Mouse (Mus musculus) MEL (cell line): ENCODE results near the gene Sik3. TPM values are rescaled to one million over a fixed set of nuclear protein-coding genes. Genes with fewer than 3 reads are reported as not detected.

Source experiments
- DNase-seq: peaks from one replicate; pipeline ENCODE4 v3.0.0; 2011; ENCODE audit warnings: low read depth, low spot score
- H3K27ac ChIP-seq: 2 replicates; pipeline ENCODE4 v1.5.1; 2012; ENCODE audit warnings: low read depth, mild to moderate bottlenecking, control low read depth, low read length, moderate library complexity; ENCODE audit not compliant: control insufficient read depth
- H3K27me3 ChIP-seq, 2 experiments: fragments of 150-350 bp in 1 of 2; sonication (generic) in 1 of 2; 2 replicates each; pipeline ENCODE4 v1.6.1; 2012; ENCODE audit warnings: low read length in 2 of 2, mild to moderate bottlenecking in 2 of 2, improper control_type of control experiment in 1 of 2, moderate library complexity in 1 of 2; ENCODE audit not compliant: insufficient read depth in 2 of 2, control insufficient read depth in 1 of 2
- H3K36me3 ChIP-seq, 2 experiments: 2 replicates each; pipeline ENCODE4 v1.6.1; 2012 to 2014; ENCODE audit warnings: low read length in 2 of 2, improper control_type of control experiment in 1 of 2, inconsistent platforms in 1 of 2, mild to moderate bottlenecking in 1 of 2; ENCODE audit not compliant: insufficient read depth in 2 of 2, control insufficient read depth in 1 of 2
- H3K4me1 ChIP-seq, 2 experiments: fragments of 150-350 bp in 1 of 2; sonication (generic) in 1 of 2; 2 replicates each; pipeline ENCODE4 v1.6.1; 2012; ENCODE audit warnings: low read length in 2 of 2, improper control_type of control experiment in 1 of 2, mild to moderate bottlenecking in 1 of 2; ENCODE audit not compliant: insufficient read depth in 2 of 2, control insufficient read depth in 1 of 2
- H3K4me3 ChIP-seq, 2 experiments: fragments of 150-350 bp in 1 of 2; sonication (generic) in 1 of 2; 2 replicates each; pipeline ENCODE4 v1.5.1; 2012; ENCODE audit warnings: low read depth in 2 of 2, low read length in 2 of 2, mild to moderate bottlenecking in 2 of 2, moderate library complexity in 2 of 2, control low read depth in 1 of 2, improper control_type of control experiment in 1 of 2; ENCODE audit not compliant: control insufficient read depth in 1 of 2, insufficient read depth in 1 of 2
- H3K79me2 ChIP-seq: 2 replicates; pipeline ENCODE4 v1.6.1; 2012; ENCODE audit warnings: mild to moderate bottlenecking, low read length, moderate library complexity; ENCODE audit not compliant: control insufficient read depth, poor library complexity, insufficient read depth
- H3K9ac ChIP-seq: 2 replicates; pipeline ENCODE4 v1.6.1; 2012; ENCODE audit warnings: low read depth, mild to moderate bottlenecking, control low read depth, low read length, moderate library complexity; ENCODE audit not compliant: control insufficient read depth, poor library complexity, severe bottlenecking
- H3K9me3 ChIP-seq: fragments of 150-350 bp; sonication (generic); replicated peaks from 2 replicates; pipeline ENCODE4 v1.6.1; 2012; ENCODE audit warnings: mild to moderate bottlenecking, low read length, improper control_type of control experiment, moderate library complexity; ENCODE audit not compliant: insufficient read depth
- BHLHE40 ChIP-seq: IDR thresholded peaks from 2 replicates; pipeline ENCODE4 v1.6.1; 2012; ENCODE audit warnings: low read depth, mild to moderate bottlenecking, inconsistent platforms, low read length, improper control_type of control experiment, borderline replicate concordance
- CHD2 ChIP-seq: IDR thresholded peaks from 2 replicates; pipeline ENCODE4 v1.6.1; 2011; ENCODE audit warnings: low read length, improper control_type of control experiment
- CTCF ChIP-seq, 3 experiments: IDR thresholded peaks in 2 of 3; conservative IDR thresholded peaks in 1 of 3; 2 replicates each; pipeline ENCODE4 v1.5.1; 2011 to 2012; ENCODE audit warnings: low read length in 3 of 3, low read depth in 2 of 3, mild to moderate bottlenecking in 2 of 3, improper control_type of control experiment in 1 of 3, inconsistent platforms in 1 of 3, mixed read lengths in 1 of 3, moderate library complexity in 1 of 3; ENCODE audit not compliant: control insufficient read depth in 1 of 3, insufficient read depth in 1 of 3, poor library complexity in 1 of 3, severe bottlenecking in 1 of 3
- E2F4 ChIP-seq: IDR thresholded peaks from 2 replicates; pipeline ENCODE4 v1.6.1; 2011; ENCODE audit warnings: low read depth, low read length, improper control_type of control experiment, borderline replicate concordance
- ELF1 ChIP-seq: IDR thresholded peaks from 2 replicates; pipeline ENCODE4 v1.6.1; 2014; ENCODE audit warnings: low read depth, mild to moderate bottlenecking, inconsistent platforms, low read length, improper control_type of control experiment, moderate library complexity
- GABPA ChIP-seq: IDR thresholded peaks from 2 replicates; pipeline ENCODE4 v1.6.1; 2012; ENCODE audit warnings: low read depth, mild to moderate bottlenecking, inconsistent platforms, low read length, improper control_type of control experiment, moderate library complexity
- GATA1 ChIP-seq: IDR thresholded peaks from 2 replicates; pipeline ENCODE4 v1.6.1; 2011; ENCODE audit warnings: low read depth, low read length, improper control_type of control experiment
- HCFC1 ChIP-seq: IDR thresholded peaks from 2 replicates; pipeline ENCODE4 v1.6.1; 2012; ENCODE audit warnings: low read depth, mild to moderate bottlenecking, inconsistent platforms, low read length, improper control_type of control experiment, moderate library complexity
- JUND ChIP-seq: IDR thresholded peaks from 2 replicates; pipeline ENCODE4 v1.6.1; 2011; ENCODE audit warnings: low read depth, mild to moderate bottlenecking, improper control_type of control experiment, low read length
- KAT2A ChIP-seq: conservative IDR thresholded peaks from 2 replicates; pipeline ENCODE4 v1.6.1; 2012; ENCODE audit warnings: low read depth, low read length, improper control_type of control experiment, inconsistent platforms
- MAFK ChIP-seq: IDR thresholded peaks from 2 replicates; pipeline ENCODE4 v1.6.1; 2011; ENCODE audit warnings: low read depth, mild to moderate bottlenecking, low read length, improper control_type of control experiment, borderline replicate concordance
- MEF2A ChIP-seq: IDR thresholded peaks from 2 replicates; pipeline ENCODE4 v1.6.1; 2014; ENCODE audit warnings: low read depth, mild to moderate bottlenecking, inconsistent platforms, low read length, improper control_type of control experiment; ENCODE audit not compliant: poor library complexity, insufficient replicate concordance, severe bottlenecking; ENCODE audit errors: extremely low read depth
- POLR2A ChIP-seq, 2 experiments: IDR thresholded peaks; 2 replicates each; pipeline ENCODE4 v1.6.1; 2011 to 2012; ENCODE audit warnings: low read length in 2 of 2, mild to moderate bottlenecking in 2 of 2, control low read depth in 1 of 2, improper control_type of control experiment in 1 of 2, low read depth in 1 of 2, moderate library complexity in 1 of 2; ENCODE audit not compliant: control insufficient read depth in 1 of 2, insufficient read depth in 1 of 2, poor library complexity in 1 of 2
- POLR2AphosphoS5 ChIP-seq: IDR thresholded peaks from 2 replicates; pipeline ENCODE4 v1.6.1; 2012; ENCODE audit warnings: low read depth, borderline replicate concordance, mild to moderate bottlenecking, inconsistent platforms, low read length, moderate library complexity, mixed read lengths
- RAD21 ChIP-seq: IDR thresholded peaks from 2 replicates; pipeline ENCODE4 v1.6.1; 2011; ENCODE audit warnings: mild to moderate bottlenecking, low read depth, low read length, improper control_type of control experiment
- RCOR1 ChIP-seq: IDR thresholded peaks from 2 replicates; pipeline ENCODE4 v1.6.1; 2012; ENCODE audit warnings: low read depth, mild to moderate bottlenecking, inconsistent platforms, low read length, improper control_type of control experiment
- SIN3A ChIP-seq: IDR thresholded peaks from 2 replicates; pipeline ENCODE4 v1.6.1; 2012; ENCODE audit warnings: low read length, improper control_type of control experiment, inconsistent platforms
- TAL1 ChIP-seq: IDR thresholded peaks from 2 replicates; pipeline ENCODE4 v1.6.1; 2012; ENCODE audit warnings: mild to moderate bottlenecking, inconsistent platforms, low read length, moderate library complexity, mixed read lengths
- TBP ChIP-seq: IDR thresholded peaks from 2 replicates; pipeline ENCODE4 v1.8.0; 2011; ENCODE audit warnings: low read depth, low read length, improper control_type of control experiment
- TCF12 ChIP-seq: IDR thresholded peaks from 2 replicates; pipeline ENCODE4 v1.6.1; 2014; ENCODE audit warnings: low read depth, mild to moderate bottlenecking, inconsistent platforms, low read length, improper control_type of control experiment, moderate library complexity
- USF1 ChIP-seq: IDR thresholded peaks from 2 replicates; pipeline ENCODE4 v1.6.1; 2014; ENCODE audit warnings: low read depth, mild to moderate bottlenecking, inconsistent platforms, low read length, improper control_type of control experiment, moderate library complexity
- USF2 ChIP-seq, 2 experiments: IDR thresholded peaks; 2 replicates each; pipeline ENCODE4 v1.6.1; 2011 to 2012; ENCODE audit warnings: improper control_type of control experiment in 2 of 2, low read length in 2 of 2, borderline replicate concordance in 1 of 2, inconsistent platforms in 1 of 2, low read depth in 1 of 2, mild to moderate bottlenecking in 1 of 2; ENCODE audit not compliant: insufficient read depth in 1 of 2
- ZC3H11A ChIP-seq: IDR thresholded peaks from 2 replicates; pipeline ENCODE4 v1.6.1; 2012; ENCODE audit warnings: low read depth, mild to moderate bottlenecking, inconsistent platforms, low read length, improper control_type of control experiment
- ZKSCAN1 ChIP-seq: IDR thresholded peaks from 2 replicates; pipeline ENCODE4 v1.6.1; 2012; ENCODE audit warnings: low read depth, mild to moderate bottlenecking, inconsistent platforms, low read length, improper control_type of control experiment, moderate library complexity
- ZNF384 ChIP-seq: IDR thresholded peaks from 2 replicates; pipeline ENCODE4 v1.6.1; 2012; ENCODE audit warnings: low read depth, mild to moderate bottlenecking, inconsistent platforms, low read length, improper control_type of control experiment
- polyA plus RNA-seq, 2 experiments: library from polyadenylated mRNA; stranded (reverse) in 1 of 2; unstranded in 1 of 2; fragments of >175 nt in 1 of 2; fragments of >200 nt in 1 of 2; gene quantifications; 2 replicates each; pipeline versions ENCODE4 v1.2.1 to v1.2.4; 2012; ENCODE audit warnings: low replicate concordance in 2 of 2, low read depth in 1 of 2; ENCODE audit not compliant: insufficient read length in 2 of 2, insufficient read depth in 1 of 2, missing spikeins in 1 of 2
- total RNA-seq: library from RNA; depleted of rRNA; stranded (reverse); fragments of 300-350 nt; gene quantifications from 2 replicates; pipeline ENCODE4 v1.2.3, GENCODE M21; 2012

Sik3 gene
- total and polyA plus RNA-seq, 3 experiments, result 78.7 to 111 TPM; not detected in 1

DNA sequence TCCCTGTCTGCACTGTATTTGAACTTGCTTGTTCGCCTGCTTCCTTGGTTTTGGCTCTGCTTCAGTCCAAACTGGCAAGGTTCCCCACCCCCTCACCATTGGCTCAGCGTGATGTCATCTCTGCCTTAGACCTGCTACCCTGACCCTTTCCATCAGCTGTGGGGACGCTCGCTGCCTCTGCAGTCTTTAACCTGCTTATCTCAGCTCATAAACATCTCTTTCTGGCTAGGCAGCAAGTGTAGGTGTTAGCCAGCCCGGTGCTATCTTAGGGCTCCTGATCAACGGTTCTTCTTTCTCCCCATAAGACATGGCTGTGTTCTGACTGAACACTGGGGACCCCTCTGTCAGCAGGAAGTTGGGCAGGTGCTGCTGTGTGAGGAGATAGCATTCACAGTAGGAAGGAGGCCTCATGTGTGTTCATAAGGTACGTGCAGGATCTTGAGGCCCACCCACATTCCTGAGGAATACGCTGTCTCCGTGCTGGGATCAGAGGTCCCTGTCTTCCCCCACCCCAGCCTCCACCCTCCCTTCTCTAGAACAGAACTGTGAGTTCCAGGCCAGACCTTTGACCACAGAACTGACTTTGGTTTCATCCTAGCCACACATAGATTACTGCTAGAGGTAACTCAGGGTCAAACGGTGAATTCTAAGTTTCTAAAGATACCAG, 194.3 kb downstream of the Sik3 start (continued):
- no peak for TF ChIP-seq MEF2A
- no peak for TF ChIP-seq USF1
- TF ChIP-seq KAT2A, result 0 out of 2 replicates have a peak, but pooled peaks have one; percentile 18
- no peak for TF ChIP-seq HCFC1
- TF ChIP-seq GABPA, result no peak
- TF ChIP-seq USF2 (IDR thresholded peaks at IDR 0.05; ENCODE audit: borderline replicate concordance in 1 of 2, insufficient read depth in 1 of 2, low read depth in 1 of 2, low read length in 2 of 2), result no peak
- TF ChIP-seq SIN3A, result peak; percentile 88
- TF ChIP-seq ZC3H11A, result 0 out of 2 replicates have a peak, but pooled peaks have one; percentile 22
- TF ChIP-seq TCF12, result peak; percentile 97
- peak; percentile 75; the same call in 1 of the 2 replicates for TF ChIP-seq MAFK
- TF ChIP-seq CTCF (IDR thresholded peaks at IDR 0.05 in 2 of 3, conservative IDR thresholded peaks at IDR 0.05 in 1 of 3; ENCODE audit: control insufficient read depth in 1 of 3, insufficient read depth in 1 of 3, low read depth in 2 of 3, low read length in 3 of 3, poor library complexity in 1 of 3, severe bottlenecking in 1 of 3), result no peak
- 0 out of 2 replicates have a peak, but pooled peaks have one; percentile 33 for TF ChIP-seq RCOR1
- TF ChIP-seq JUND, result peak; percentile 75; the same call in 1 of the 2 replicates
- TF ChIP-seq ZKSCAN1, result no peak

DNA sequence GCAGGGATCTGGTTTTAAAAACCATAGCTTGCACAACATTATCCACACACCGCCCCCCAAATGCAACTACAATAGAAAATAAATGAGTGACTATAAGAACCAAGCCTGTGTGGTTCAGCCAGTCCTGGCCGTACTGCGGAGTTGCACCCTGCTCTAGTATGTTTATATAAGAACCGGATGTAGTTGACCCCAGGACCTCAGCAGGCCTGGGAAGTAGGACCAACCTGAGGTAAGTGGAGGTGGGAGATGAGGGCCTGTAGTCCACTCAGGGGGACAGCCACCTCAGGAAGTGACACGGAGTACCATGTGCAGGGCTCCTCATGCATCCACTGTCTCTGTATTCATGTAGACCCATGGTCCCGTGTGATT, 194.9 kb downstream of the Sik3 start:
- H3K4me1 ChIP-seq, result peaks cover 25 to 30% of the 10 kb centered on the region in 2 experiments
- TF ChIP-seq E2F4 (no peak), TBP (no peak), ELF1 (no peak), ZC3H11A (no peak), CHD2 (no peak), MEF2A (no peak), POLR2A (IDR thresholded peaks at IDR 0.05; ENCODE audit: control insufficient read depth in 1 of 2, insufficient read depth in 1 of 2, low read depth in 1 of 2, low read length in 2 of 2, poor library complexity in 1 of 2) (no peak), TAL1 (no peak), POLR2AphosphoS5 (no peak), RAD21 (no peak), TCF12 (no peak), ZNF384 (no peak), BHLHE40 (no peak), GATA1 (no peak)
- H3K9ac ChIP-seq, result peak overlapping the region; percentile 27
- no peaks in the 10 kb centered on the region for H3K79me2 ChIP-seq
- H3K27ac ChIP-seq, result peak overlapping the region; percentile 96
- H3K27me3 ChIP-seq, result no peaks in the 10 kb centered on the region
- H3K4me3 ChIP-seq, result no peak overlapping the region
- DNase-seq, result no peak
- no peaks in the 10 kb centered on the region for H3K9me3 ChIP-seq
- H3K36me3 ChIP-seq, result peaks cover 0 to 40% of the 10 kb centered on the region in 2 experiments; a peak in 3 of 4 replicates
